Mouse (Mus musculus) monocyte, adult 2 months (primary cell): ENCODE measurements around the gene Actl6a.
"Not testable (repeated sequence)": the region's sequence is repeated elsewhere in the genome, so short reads cannot be mapped to it uniquely, and the experiment has no call there.

ENCODE experiments used
- DNase-seq, 2 experiments: peaks; one replicate each; pipeline ENCODE4 v3.0.0; 2022; ENCODE audit warnings: low spot score in 2 of 2, low read depth in 1 of 2

Actl6a gene

GRCm38 (mm10) chr3:32745426-32745825, 39.3 kb downstream of the Actl6a start:
- DNase-seq = not testable (repeated sequence)

DNA sequence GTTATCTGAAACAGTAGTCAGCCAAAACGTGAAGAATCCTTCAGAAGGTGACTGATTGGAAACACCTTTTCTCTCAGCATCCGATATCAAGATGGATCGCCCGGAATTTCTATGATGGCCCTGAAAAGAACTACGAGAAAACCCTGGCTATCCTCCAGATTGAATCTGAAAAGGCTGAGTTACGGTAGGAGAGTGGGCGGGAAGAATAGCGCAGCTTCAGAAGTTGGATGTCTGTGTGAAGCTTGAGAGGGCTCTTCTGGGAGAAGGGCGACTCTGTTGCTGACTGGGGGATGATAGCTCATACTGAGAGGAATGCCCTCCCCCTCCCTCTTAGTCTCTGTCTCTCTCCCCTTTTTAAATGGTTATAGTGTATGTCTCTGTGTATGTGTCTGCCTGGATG, 42.3 kb downstream of the Actl6a start:
- no peak for DNase-seq

DNA sequence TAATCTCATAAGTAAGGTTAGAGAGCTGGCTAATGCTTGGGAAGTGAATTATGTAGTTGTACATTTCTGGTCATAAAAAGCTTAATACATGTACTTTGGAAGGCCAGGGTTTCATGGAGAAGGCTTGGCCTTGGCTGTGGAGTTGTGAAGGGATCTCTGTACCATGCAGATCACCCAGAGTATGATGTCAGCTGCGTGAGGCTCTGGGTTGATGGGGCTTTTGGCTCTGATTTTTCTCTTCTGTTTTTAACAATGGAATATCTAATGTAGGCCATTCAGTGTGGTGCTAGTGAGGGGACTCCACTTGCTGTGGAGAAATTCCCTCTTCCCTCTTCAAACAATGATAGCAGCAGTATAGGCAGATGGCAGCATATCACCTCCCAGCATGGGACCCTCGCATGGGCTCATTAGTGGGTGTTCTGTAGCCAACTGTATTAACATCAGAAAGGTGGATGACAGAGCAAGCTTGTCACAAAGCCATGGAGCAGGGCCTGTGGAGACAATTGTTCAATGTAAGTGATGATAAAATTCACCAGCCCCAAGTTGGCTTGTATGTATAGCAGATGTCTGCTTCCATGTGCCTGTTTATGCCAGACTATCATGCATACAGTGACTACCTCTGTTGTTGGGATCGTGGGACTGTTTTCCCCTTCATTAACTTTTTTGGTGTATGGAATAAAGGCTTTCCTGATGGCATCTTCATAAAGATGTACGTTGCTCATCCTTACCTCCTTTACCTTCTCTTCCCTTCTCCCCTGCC, 43.9 kb downstream of the Actl6a start:
- no peak for DNase-seq

GRCm38 (mm10) chr3:32754384-32754915, 48.4 kb downstream of the Actl6a start:
- no peak for DNase-seq

GRCm38 (mm10) chr3:32759212-32759611, 53.1 kb downstream of the Actl6a start:
- no peak for DNase-seq

DNA sequence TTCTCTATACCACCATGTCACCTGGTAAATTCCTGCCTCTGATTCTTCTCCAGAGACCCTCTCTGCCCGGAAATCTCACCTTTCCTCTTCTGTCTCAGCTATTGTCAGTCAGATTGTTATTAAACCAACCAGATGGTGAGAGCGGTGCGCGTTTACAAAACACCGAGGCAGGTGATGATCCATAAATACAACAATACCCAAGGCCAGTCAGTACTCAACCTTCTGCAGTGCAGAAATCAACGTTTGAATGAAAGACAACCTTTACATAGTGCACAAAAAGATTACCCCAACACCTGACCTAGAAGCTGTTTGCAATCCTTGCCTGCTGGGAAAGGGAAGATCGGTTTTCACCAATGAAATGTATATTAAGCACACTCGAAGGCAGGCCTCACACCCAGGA, 56.9 kb downstream of the Actl6a start:
- no peak for DNase-seq

GRCm38 (mm10) chr3:32763902-32764301, 57.8 kb downstream of the Actl6a start:
- no peak for DNase-seq

DNA sequence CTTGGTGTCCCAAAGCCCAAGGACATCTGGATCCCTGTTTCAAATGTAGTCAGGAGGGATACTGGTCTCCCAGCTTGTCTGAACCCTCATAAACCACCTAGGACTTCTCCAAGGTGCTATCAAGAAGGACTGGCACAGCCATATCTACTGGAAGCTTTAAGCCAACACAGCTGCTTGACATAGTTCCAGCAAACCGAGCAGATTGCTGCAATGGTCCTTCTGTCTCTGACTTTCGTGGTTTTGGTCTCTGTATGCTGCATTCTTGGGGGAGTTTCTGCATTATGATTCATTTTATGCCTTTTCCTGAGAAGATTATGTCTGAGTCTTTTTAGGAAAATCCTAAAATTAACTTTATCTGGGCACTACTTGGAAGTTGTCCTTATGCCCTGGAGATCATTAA, 64.7 kb downstream of the Actl6a start:
- DNase-seq = no peak
